Mouse (Mus musculus) MEL (cell line): ENCODE data around the gene Pappa2.

Experiments used
- CHD2 ChIP-seq: IDR thresholded peaks from 2 replicates; pipeline ENCODE4 v1.6.1; 2011; ENCODE audit warnings: low read length, improper control_type of control experiment
- CTCF ChIP-seq, 3 experiments: IDR thresholded peaks in 2 of 3; conservative IDR thresholded peaks in 1 of 3; 2 replicates each; pipeline ENCODE4 v1.5.1; 2011 to 2012; ENCODE audit warnings: low read length in 3 of 3, low read depth in 2 of 3, mild to moderate bottlenecking in 2 of 3, improper control_type of control experiment in 1 of 3, inconsistent platforms in 1 of 3, mixed read lengths in 1 of 3, moderate library complexity in 1 of 3; ENCODE audit not compliant: control insufficient read depth in 1 of 3, insufficient read depth in 1 of 3, poor library complexity in 1 of 3, severe bottlenecking in 1 of 3
- E2F4 ChIP-seq: IDR thresholded peaks from 2 replicates; pipeline ENCODE4 v1.6.1; 2011; ENCODE audit warnings: low read depth, low read length, improper control_type of control experiment, borderline replicate concordance
- NELFE ChIP-seq: IDR thresholded peaks from 2 replicates; pipeline ENCODE4 v1.6.1; 2011; ENCODE audit warnings: low read depth, low read length, improper control_type of control experiment
- POLR2A ChIP-seq, 2 experiments: IDR thresholded peaks; 2 replicates each; pipeline ENCODE4 v1.6.1; 2011 to 2012; ENCODE audit warnings: low read length in 2 of 2, mild to moderate bottlenecking in 2 of 2, control low read depth in 1 of 2, improper control_type of control experiment in 1 of 2, low read depth in 1 of 2, moderate library complexity in 1 of 2; ENCODE audit not compliant: control insufficient read depth in 1 of 2, insufficient read depth in 1 of 2, poor library complexity in 1 of 2
- POLR2AphosphoS5 ChIP-seq: IDR thresholded peaks from 2 replicates; pipeline ENCODE4 v1.6.1; 2012; ENCODE audit warnings: low read depth, borderline replicate concordance, mild to moderate bottlenecking, inconsistent platforms, low read length, moderate library complexity, mixed read lengths
- RAD21 ChIP-seq: IDR thresholded peaks from 2 replicates; pipeline ENCODE4 v1.6.1; 2011; ENCODE audit warnings: mild to moderate bottlenecking, low read depth, low read length, improper control_type of control experiment
- UBTF ChIP-seq: IDR thresholded peaks from 2 replicates; pipeline ENCODE4 v1.6.1; 2012; ENCODE audit warnings: low read depth, mild to moderate bottlenecking, inconsistent platforms, low read length, improper control_type of control experiment, moderate library complexity, borderline replicate concordance; ENCODE audit not compliant: insufficient read depth

DNA sequence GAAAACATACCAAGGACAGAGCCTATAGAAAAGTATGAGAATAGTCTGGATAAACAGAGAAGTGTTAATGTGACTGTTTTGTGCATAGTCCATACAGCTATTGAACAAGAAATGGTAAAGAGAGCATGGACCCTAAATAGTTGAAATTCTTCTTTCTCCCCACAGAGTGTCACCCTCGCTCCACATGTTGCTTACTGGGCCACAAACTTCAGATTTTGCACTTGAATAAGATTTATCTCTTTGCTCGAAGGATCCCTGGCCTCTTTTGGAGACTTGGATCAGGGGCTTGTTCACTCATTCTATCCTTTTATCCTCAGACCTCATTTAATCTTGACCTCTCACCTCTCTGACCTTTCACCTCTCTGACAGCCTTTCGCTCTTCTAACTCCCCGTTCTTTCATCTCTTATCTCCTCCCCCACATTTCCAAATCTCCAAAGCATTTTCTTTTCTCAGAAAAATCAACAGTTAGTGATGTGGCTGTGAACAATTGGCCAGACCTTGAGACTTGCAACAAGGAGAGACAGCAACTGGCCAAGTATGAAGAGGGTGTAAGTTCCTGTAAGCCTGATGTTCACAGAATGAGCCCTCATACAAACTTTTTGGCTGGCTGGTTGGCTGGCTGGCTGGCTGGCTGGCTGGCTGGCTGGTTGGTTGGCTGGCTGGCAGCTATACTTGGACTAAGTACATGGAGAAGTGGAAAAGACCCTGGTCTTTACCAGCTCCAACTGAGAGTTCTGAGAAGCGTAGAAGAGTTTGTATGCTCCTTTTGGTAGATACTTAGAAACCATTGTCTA is 266.8 kb downstream of the Pappa2 start:
- TF ChIP-seq POLR2A (IDR thresholded peaks at IDR 0.05; ENCODE audit: control insufficient read depth in 1 of 2, insufficient read depth in 1 of 2, low read depth in 1 of 2, low read length in 2 of 2, poor library complexity in 1 of 2), result no peak
- no peak for TF ChIP-seq NELFE
- peak; percentile 8 for TF ChIP-seq RAD21
- no peak for TF ChIP-seq E2F4
- no peak for TF ChIP-seq POLR2AphosphoS5
- TF ChIP-seq CTCF (IDR thresholded peaks at IDR 0.05 in 2 of 3, conservative IDR thresholded peaks at IDR 0.05 in 1 of 3; ENCODE audit: control insufficient read depth in 1 of 3, insufficient read depth in 1 of 3, low read depth in 2 of 3, low read length in 3 of 3, poor library complexity in 1 of 3, severe bottlenecking in 1 of 3), result peak in 1 of 3 experiments; percentile 5; a peak in 1 of 6 replicates
- no peak for TF ChIP-seq UBTF
- TF ChIP-seq CHD2, result no peak
